Mouse (Mus musculus) hematopoietic stem cell, adult 5-6 weeks (primary cell): ENCODE measurements around the gene Zranb2. TPM values are rescaled to one million over a fixed set of nuclear protein-coding genes. Genes with fewer than 3 reads are reported as not detected.

Experiments used
- ATAC-seq, 2 experiments: fragments of 125-278 bp in 1 of 2; replicated peaks in 1 of 2; 2 replicates each; pipeline ENCODE4 v1.8.0; 2016 to 2017; ENCODE audit warnings: inconsistent platforms in 2 of 2, mild to moderate bottlenecking in 2 of 2, moderate number of reproducible peaks in 2 of 2, low read depth in 1 of 2, moderate TSS enrichment in 1 of 2; ENCODE audit not compliant: low FRiP score in 2 of 2, poor library complexity in 2 of 2, severe bottlenecking in 2 of 2, insufficient read depth in 1 of 2, low TSS enrichment in 1 of 2
- total RNA-seq: library from RNA; stranded (forward); fragments of 172-1452, 232-1000 nt; gene quantifications from 2 replicates; pipeline ENCODE4 v1.2.3, GENCODE M21; 2017

The Zranb2 gene
- 245 and 274 TPM in 2 replicates for total RNA-seq

GRCm38 (mm10) chr3:157533964-157534785 is at the start of gene Zranb2:
Zranb2 (plus strand) TSS chr3:157534160.
- ATAC-seq = peak; percentile 89 to 94

GRCm38 (mm10) chr3:157492043-157492442 is 41.9 kb upstream of the Zranb2 start:
- ATAC-seq = no peak

GRCm38 (mm10) chr3:157502216-157502615 is 31.7 kb upstream of the Zranb2 start:
- ATAC-seq = no peak

GRCm38 (mm10) chr3:157514116-157514796 is 19.7 kb upstream of the Zranb2 start:
- ATAC-seq = no peak

GRCm38 (mm10) chr3:157516471-157516870 is 17.5 kb upstream of the Zranb2 start:
- no peak for ATAC-seq

- ATAC-seq = peak in 1 of 2 experiments; percentile 40; a peak in 1 of 4 replicates
Observed at GRCm38 (mm10) chr3:157517992-157518391, 16.0 kb upstream of the Zranb2 start.

- ATAC-seq = peak; percentile 47 to 75; a peak in 3 of 4 replicates
Observed at GRCm38 (mm10) chr3:157520433-157520832, 13.5 kb upstream of the Zranb2 start.

GRCm38 (mm10) chr3:157523834-157524233 is 10.1 kb upstream of the Zranb2 start:
- ATAC-seq = no peak

- ATAC-seq = no peak
Observed at GRCm38 (mm10) chr3:157531585-157531984, 2.4 kb upstream of the Zranb2 start.

GRCm38 (mm10) chr3:157534786-157535415 is 941 bp downstream of the Zranb2 start:
- ATAC-seq = peak; percentile 44 to 50

- no peak for ATAC-seq
Observed at GRCm38 (mm10) chr3:157549323-157549722, 15.4 kb downstream of the Zranb2 start.

- no peak for ATAC-seq
Observed at GRCm38 (mm10) chr3:157549758-157550600, 16.0 kb downstream of the Zranb2 start.

GRCm38 (mm10) chr3:157565196-157565595 is 31.2 kb downstream of the Zranb2 start:
- ATAC-seq = peak; percentile 43; a peak in 2 of 4 replicates

- peak; percentile 72 to 81 for ATAC-seq
Observed at GRCm38 (mm10) chr3:157566725-157567565, 33.0 kb downstream of the Zranb2 start, which contains the start of gene Ptger3. Ptger3 (plus strand) TSS chr3:157566892.

- ATAC-seq = 0 out of 4 replicates have a peak, but pooled peaks of 1 of the 2 experiments have one; percentile 1
Observed at GRCm38 (mm10) chr3:157567566-157568132, 33.7 kb downstream of the Zranb2 start.

GRCm38 (mm10) chr3:157572011-157572410 is 38.1 kb downstream of the Zranb2 start:
- peak; percentile 66 to 69 for ATAC-seq
